ENCODE assay signal across 8 mouse cellular contexts in genomic region chr12:15817365-15817764, GRCm38 (mm10). TPM values are rescaled to one million over a fixed set of nuclear protein-coding genes. Genes with fewer than 3 reads are reported as not detected.
A peak's percentile ranks its signal among the peaks of the same experiment; 100 is the strongest.
DNase-seq lines count a peak whose midpoint lies in the region; ATAC-seq and TF ChIP-seq lines count a peak whose summit lies in the region.

No protein-coding gene starts in this region.

- H3K27me3 ChIP-seq in embryonic facial prominence, embryonic 12.5 days, result no peaks in the 10 kb centered on the region
- no peaks in the 10 kb centered on the region for H3K27me3 ChIP-seq in hindbrain, embryonic 11.5 days (ENCODE audit: control insufficient read depth, insufficient read depth, low read length)
- no peaks in the 10 kb centered on the region for H3K27me3 ChIP-seq in limb, embryonic 11.5 days (ENCODE audit: control insufficient read depth, insufficient read depth, low read length)

- 24% methylated on average over 4 of the region's 4 CpGs for WGBS in embryonic facial prominence, embryonic 12.5 days
- WGBS in hindbrain, embryonic 11.5 days, result 33% methylated on average over 4 of the region's 4 CpGs
- 34% methylated on average over 4 of the region's 4 CpGs for WGBS in limb, embryonic 11.5 days
- WGBS in olfactory bulb, adult 2 months, result 27% methylated on average over 4 of the region's 4 CpGs

- peak overlapping the region; percentile 67 for H3K4me2 ChIP-seq in embryonic facial prominence, embryonic 12.5 days (replicated peaks)
- peak overlapping the region; percentile 61 for H3K4me2 ChIP-seq in hindbrain, embryonic 11.5 days (replicated peaks; ENCODE audit: low read depth, low read length)
- peak overlapping the region; percentile 87 for H3K4me2 ChIP-seq in limb, embryonic 11.5 days (ENCODE audit: low read depth, severe bottlenecking)

- intact Hi-C loops in left cerebral cortex, postnatal 14 days (cut with DNase I), result loop anchor here (5.0 kb wide), 2 partner anchors 415 to 715 kb away; no protein-coding TSS in a partner anchor

- TF ChIP-seq CTCF in olfactory bulb, adult 2 months (IDR thresholded peaks at IDR 0.05; ENCODE audit: insufficient read depth, low read depth, low read length), result no peak

- H3K36me3 ChIP-seq in embryonic facial prominence, embryonic 12.5 days, result no peaks in the 10 kb centered on the region
- no peaks in the 10 kb centered on the region for H3K36me3 ChIP-seq in hindbrain, embryonic 11.5 days (ENCODE audit: control insufficient read depth, insufficient read depth, low read length)
- no peaks in the 10 kb centered on the region for H3K36me3 ChIP-seq in limb, embryonic 11.5 days (ENCODE audit: control insufficient read depth, insufficient read depth, low read length)

- DNase-seq in left cerebral cortex, postnatal 14 days (ENCODE audit: low spot score in 2 of 2), result peak; percentile 30 to 44
- DNase-seq in left cerebral cortex, adult 9 months (ENCODE audit: low spot score in 2 of 2), result no peak
- DNase-seq in hindbrain, embryonic 11.5 days (ENCODE audit: low spot score), result peak; percentile 54
- peak; percentile 25 for DNase-seq in limb, embryonic 11.5 days (ENCODE audit: low spot score)
- DNase-seq in urinary bladder, adult 2 months (ENCODE audit: low spot score), result no peak
- no peak for DNase-seq in spleen, postnatal 36 days (ENCODE audit: low spot score in 2 of 2)

- peak overlapping the region; percentile 87 for H3K4me3 ChIP-seq in embryonic facial prominence, embryonic 12.5 days
- peak overlapping the region; percentile 79 for H3K4me3 ChIP-seq in hindbrain, embryonic 11.5 days (ENCODE audit: low read depth, low read length)
- peak overlapping the region; percentile 72 for H3K4me3 ChIP-seq in limb, embryonic 11.5 days (ENCODE audit: low read depth, low read length)
- peak overlapping the region; percentile 76 for H3K4me3 ChIP-seq in olfactory bulb, adult 2 months (ENCODE audit: insufficient read depth, low read depth, low read length)

- H3K27ac ChIP-seq in embryonic facial prominence, embryonic 12.5 days, result peak overlapping the region; percentile 95
- H3K27ac ChIP-seq in hindbrain, embryonic 11.5 days (ENCODE audit: low read depth, low read length), result peak overlapping the region; percentile 61; the same call in 1 of the 2 replicates
- H3K27ac ChIP-seq in limb, embryonic 11.5 days (replicated peaks; ENCODE audit: low read depth, low read length), result 0 out of 2 replicates have a peak overlapping the region, but pooled peaks have one; percentile 14
- H3K27ac ChIP-seq in olfactory bulb, adult 2 months (ENCODE audit: insufficient read depth, low read depth, low read length), result peak overlapping the region; percentile 82

- H3K4me1 ChIP-seq in embryonic facial prominence, embryonic 12.5 days, result peaks cover 9% of the 10 kb centered on the region; the same call in 1 of the 2 replicates
- H3K4me1 ChIP-seq in hindbrain, embryonic 11.5 days (replicated peaks; ENCODE audit: control insufficient read depth, insufficient read depth, low read length), result no peaks in the 10 kb centered on the region
- H3K4me1 ChIP-seq in limb, embryonic 11.5 days (ENCODE audit: control insufficient read depth, insufficient read depth, low read length), result peaks cover 8% of the 10 kb centered on the region
- H3K4me1 ChIP-seq in olfactory bulb, adult 2 months (ENCODE audit: control insufficient read depth, insufficient read depth, low read length), result peaks cover 7% of the 10 kb centered on the region; the same call in 1 of the 2 replicates

- H3K9ac ChIP-seq in embryonic facial prominence, embryonic 12.5 days, result no peak overlapping the region; the same call in 1 of the 2 replicates
- H3K9ac ChIP-seq in hindbrain, embryonic 11.5 days (ENCODE audit: low read depth, low read length), result peak overlapping the region; percentile 61; the same call in 1 of the 2 replicates
- H3K9ac ChIP-seq in limb, embryonic 11.5 days (ENCODE audit: low read length), result peak overlapping the region; percentile 61

- no peaks in the 10 kb centered on the region for H3K9me3 ChIP-seq in embryonic facial prominence, embryonic 12.5 days
- no peaks in the 10 kb centered on the region for H3K9me3 ChIP-seq in hindbrain, embryonic 11.5 days (ENCODE audit: control insufficient read depth, low read length)
- no peaks in the 10 kb centered on the region for H3K9me3 ChIP-seq in limb, embryonic 11.5 days (ENCODE audit: control insufficient read depth, low read length)

- no peak for TF ChIP-seq POLR2A in olfactory bulb, adult 2 months (IDR thresholded peaks at IDR 0.05; ENCODE audit: insufficient read depth, low read depth, low read length)

- ATAC-seq in embryonic facial prominence, embryonic 12.5 days (ENCODE audit: insufficient number of reproducible peaks, insufficient read depth, low FRiP score, low TSS enrichment), result no peak
- no peak for ATAC-seq in hindbrain, embryonic 11.5 days (ENCODE audit: low FRiP score)
- no peak; the same call in 1 of the 2 replicates for ATAC-seq in limb, embryonic 11.5 days (ENCODE audit: insufficient number of reproducible peaks, low FRiP score, low TSS enrichment, low read depth)

RNA-seq across cellular contexts. Expression of gene Trib2, which starts 0.6 kb away (rescaled TPM):
- total RNA-seq in left cerebral cortex, postnatal 14 days (2021), result 10 to 100 TPM; 59.4 to 65.2 TPM
- 60.2 and 66.4 TPM in 2 replicates for polyA plus RNA-seq in embryonic facial prominence, embryonic 12.5 days (2016; fragmentation: Nextera tagmentation; extraction: Ambion mirVana)
- 63.3 and 71.3 TPM in 2 replicates for polyA plus RNA-seq in hindbrain, embryonic 11.5 days (2014; fragmentation: Nextera tagmentation; extraction: Ambion mirVana)
- polyA plus RNA-seq in limb, embryonic 11.5 days (2014; fragmentation: Nextera tagmentation; extraction: Ambion mirVana), result 56.1 and 56.2 TPM in 2 replicates
- not detected in 2 replicates for polyA plus RNA-seq in olfactory bulb, adult 2 months (2012; ENCODE audit: insufficient read depth, insufficient read length, low replicate concordance, missing spikeins)
- polyA plus RNA-seq in urinary bladder, adult 2 months (2012; rRNA removed), result 5.7 and 6.1 TPM in 2 replicates

Comparison
In these comparisons a context has a peak if more than half of its experiments do, and no peak if none do; other contexts are left out.
1. DNase-seq: peak in left cerebral cortex, postnatal 14 days (2 of 2), hindbrain, embryonic 11.5 days (single experiment) and limb, embryonic 11.5 days (single experiment); none in left cerebral cortex, adult 9 months (0 of 2), urinary bladder, adult 2 months (single experiment) and spleen, postnatal 36 days (0 of 2).
2. H3K27ac ChIP-seq: peak in every context shown above with its lines; median percentile 95 in embryonic facial prominence, embryonic 12.5 days; 82 in olfactory bulb, adult 2 months; 61 in hindbrain, embryonic 11.5 days; 14 in limb, embryonic 11.5 days.
3. Peak in every context shown above with its lines, with median percentiles within 50 percentile points of each other: H3K4me2 ChIP-seq and H3K4me3 ChIP-seq.